Mouse (Mus musculus): ENCODE measurements at regions not wholly inside any gene's neighbourhood (a gene's known extent, or its start where the extent isn't known, plus 50 kb on each side); places are given as distances from the start of the nearest gene placed in this dataset.

- no peak for DNase-seq (ENCODE audit: low spot score in 2 of 2)
Observed at GRCm38 (mm10) chr9:115361191-115361590, 51.0 kb upstream of the Stt3b start.

- DNase-seq (ENCODE audit: low spot score in 2 of 2), result no peak
Observed at GRCm38 (mm10) chr9:115361881-115362280, 51.7 kb upstream of the Stt3b start.

- DNase-seq (ENCODE audit: low spot score in 2 of 2), result no peak
Observed at GRCm38 (mm10) chr9:115362486-115362885, 52.3 kb upstream of the Stt3b start.

GRCm38 (mm10) chr9:115364919-115365861 is 55.0 kb upstream of the Stt3b start:
- DNase-seq (ENCODE audit: low spot score in 2 of 2), result no peak

- DNase-seq (ENCODE audit: low spot score in 2 of 2), result no peak
Observed at GRCm38 (mm10) chr9:115367808-115368207, 57.6 kb upstream of the Stt3b start.

GRCm38 (mm10) chr9:115380276-115380675 is 70.1 kb upstream of the Stt3b start:
- DNase-seq (ENCODE audit: low spot score in 2 of 2), result no peak

- no peak for DNase-seq (ENCODE audit: low spot score in 2 of 2)
Observed at GRCm38 (mm10) chr9:115382824-115383475, 72.7 kb upstream of the Stt3b start.

GRCm38 (mm10) chr9:115383935-115384334 is 73.7 kb upstream of the Stt3b start:
- DNase-seq (ENCODE audit: low spot score in 2 of 2), result peak in 1 of 2 experiments; percentile 59

- DNase-seq (ENCODE audit: low spot score in 2 of 2), result no peak
Observed at GRCm38 (mm10) chr9:115384345-115384744, 74.1 kb upstream of the Stt3b start.

- no peak for DNase-seq (ENCODE audit: low spot score in 2 of 2)
Observed at GRCm38 (mm10) chr9:115387471-115388360, 77.5 kb upstream of the Stt3b start.

- no peak for DNase-seq (ENCODE audit: low spot score in 2 of 2)
Observed at GRCm38 (mm10) chr9:115388361-115388759, 78.1 kb upstream of the Stt3b start.

GRCm38 (mm10) chr9:115389082-115389481 is 78.9 kb upstream of the Stt3b start:
- no peak for DNase-seq (ENCODE audit: low spot score in 2 of 2)

- peak; percentile 44 to 66 for DNase-seq (ENCODE audit: low spot score in 2 of 2)
Observed at GRCm38 (mm10) chr9:115390880-115391281, 80.7 kb upstream of the Stt3b start.

GRCm38 (mm10) chr9:115395511-115395910 is 85.3 kb upstream of the Stt3b start:
- no peak for DNase-seq (ENCODE audit: low spot score in 2 of 2)

GRCm38 (mm10) chr9:115400461-115400860 is 90.2 kb upstream of the Stt3b start:
- no peak for DNase-seq (ENCODE audit: low spot score in 2 of 2)

GRCm38 (mm10) chr9:115401405-115402151 is 91.4 kb upstream of the Stt3b start:
- no peak for DNase-seq (ENCODE audit: low spot score in 2 of 2)

- no peak for DNase-seq (ENCODE audit: low spot score in 2 of 2)
Observed at GRCm38 (mm10) chr9:115402661-115403060, 92.4 kb upstream of the Stt3b start.

- DNase-seq (ENCODE audit: low spot score in 2 of 2), result no peak
Observed at GRCm38 (mm10) chr9:115403354-115403968, 93.2 kb upstream of the Stt3b start.

GRCm38 (mm10) chr9:115407901-115408470 is 97.8 kb upstream of the Stt3b start:
- no peak for DNase-seq (ENCODE audit: low spot score in 2 of 2)

GRCm38 (mm10) chr9:115408886-115409285 is 98.7 kb upstream of the Stt3b start:
- DNase-seq (ENCODE audit: low spot score in 2 of 2), result no peak

Data from urinary bladder, postnatal 4 days (tissue).